Mouse (Mus musculus): Measurements from ENCODE around the gene Ppm1h. TPM values are rescaled to one million over a fixed set of nuclear protein-coding genes. Genes with fewer than 3 reads are reported as not detected.
"Not testable (repeated sequence)": the region's sequence is repeated elsewhere in the genome, so short reads cannot be mapped to it uniquely, and the experiment has no call there.

The Ppm1h gene
- polyA plus RNA-seq, 1 experiment from 2014 or later = 8.8 TPM

DNA sequence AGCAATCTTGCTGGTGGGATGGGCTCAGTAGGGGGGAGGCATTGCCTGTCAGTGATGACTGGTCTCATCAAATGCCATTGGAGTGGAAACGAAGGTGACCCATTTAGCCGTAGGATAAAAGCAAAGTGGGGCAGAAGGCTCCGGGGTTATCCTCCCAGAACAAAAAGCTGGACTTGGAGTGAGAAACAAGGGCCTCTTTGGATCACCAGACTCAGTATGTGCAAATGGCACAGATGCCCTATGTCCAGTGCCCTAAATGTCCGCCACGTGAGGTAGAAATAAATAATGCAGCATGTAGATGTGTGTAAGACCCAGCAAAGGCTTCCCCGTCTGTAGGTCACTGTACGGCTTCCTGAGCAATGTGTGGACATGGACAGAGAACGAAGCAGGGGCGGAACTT, 284.1 kb downstream of the Ppm1h start:
- Histone ChIP-seq H3K9me3 (replicated peaks; ENCODE audit: control insufficient read depth, low read length) (no peaks in the 10 kb centered on the region), H3K27ac (ENCODE audit: low read depth, low read length) (no peak overlapping the region), H3K36me3 (ENCODE audit: control insufficient read depth, insufficient read depth, low read length) (no peaks in the 10 kb centered on the region), H3K4me2 (ENCODE audit: low read length) (no peak overlapping the region), H3K27me3 (replicated peaks; ENCODE audit: control insufficient read depth, insufficient read depth, low read length) (no peaks in the 10 kb centered on the region), H3K4me3 (ENCODE audit: low read depth, low read length) (no peak overlapping the region), H3K4me1 (ENCODE audit: control insufficient read depth, insufficient read depth, low read length) (peaks cover 10% of the 10 kb centered on the region), H3K9ac (ENCODE audit: low read length) (no peak overlapping the region)
- DNase-seq (ENCODE audit: low spot score) = no peak
- ATAC-seq = no peak
- 60% methylated on average over 9 of the region's 9 CpGs for whole genome bisulfite sequencing

DNA sequence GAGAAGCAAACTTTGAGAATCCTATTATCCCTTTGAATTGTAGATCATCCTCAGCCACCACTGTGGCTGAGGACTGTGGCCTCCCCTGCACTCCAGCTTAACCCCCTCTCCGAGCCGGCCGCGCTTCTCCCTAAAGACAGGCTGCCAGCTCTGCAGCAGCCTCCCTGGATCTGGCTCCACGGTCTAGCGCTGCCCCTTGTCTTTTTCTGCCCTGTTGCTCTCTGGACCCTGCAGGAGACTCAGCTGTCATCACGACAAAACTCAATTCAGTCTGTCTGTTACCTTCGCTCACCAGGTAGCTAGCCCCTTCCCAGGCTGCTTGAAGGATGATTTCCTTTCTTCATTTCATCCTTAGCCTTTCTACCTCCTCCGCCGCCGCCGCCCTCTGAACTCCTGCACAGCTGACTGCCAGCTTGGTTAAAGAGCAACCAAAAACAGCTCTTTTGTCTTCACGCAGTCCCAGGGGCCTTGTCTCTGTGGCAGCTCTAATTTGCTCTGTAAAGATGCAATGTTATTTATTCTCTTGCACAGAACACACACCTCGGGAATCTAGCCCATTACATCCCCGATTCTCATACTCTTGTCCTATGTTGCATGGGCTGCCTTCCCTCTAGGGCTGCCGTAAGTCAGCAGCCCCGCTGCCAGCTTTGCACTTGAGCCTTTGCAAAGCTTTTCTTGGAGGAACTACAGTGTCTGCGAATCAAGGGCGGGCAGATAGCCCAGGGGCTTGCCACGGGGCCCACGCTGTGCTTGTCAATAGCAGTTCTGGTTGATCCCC, 285.1 kb downstream of the Ppm1h start:
- Histone ChIP-seq H3K27me3 (replicated peaks; ENCODE audit: control insufficient read depth, insufficient read depth, low read length) (no peaks in the 10 kb centered on the region), H3K9ac (ENCODE audit: low read length) (peak overlapping the region; percentile 35), H3K4me3 (ENCODE audit: low read depth, low read length) (peak overlapping the region; percentile 9), H3K4me1 (ENCODE audit: control insufficient read depth, insufficient read depth, low read length) (peaks cover 10% of the 10 kb centered on the region), H3K27ac (ENCODE audit: low read depth, low read length) (peak overlapping the region; percentile 65; the same call in 1 of the 2 replicates), H3K9me3 (replicated peaks; ENCODE audit: control insufficient read depth, low read length) (no peaks in the 10 kb centered on the region), H3K36me3 (ENCODE audit: control insufficient read depth, insufficient read depth, low read length) (no peaks in the 10 kb centered on the region), H3K4me2 (ENCODE audit: low read length) (peak overlapping the region; percentile 44)
- peak; percentile 56; the same call in 1 of the 2 replicates for ATAC-seq
- peak; percentile 65 for DNase-seq (ENCODE audit: low spot score)
- 2% methylated on average over 21 of the region's 21 CpGs for WGBS

DNA sequence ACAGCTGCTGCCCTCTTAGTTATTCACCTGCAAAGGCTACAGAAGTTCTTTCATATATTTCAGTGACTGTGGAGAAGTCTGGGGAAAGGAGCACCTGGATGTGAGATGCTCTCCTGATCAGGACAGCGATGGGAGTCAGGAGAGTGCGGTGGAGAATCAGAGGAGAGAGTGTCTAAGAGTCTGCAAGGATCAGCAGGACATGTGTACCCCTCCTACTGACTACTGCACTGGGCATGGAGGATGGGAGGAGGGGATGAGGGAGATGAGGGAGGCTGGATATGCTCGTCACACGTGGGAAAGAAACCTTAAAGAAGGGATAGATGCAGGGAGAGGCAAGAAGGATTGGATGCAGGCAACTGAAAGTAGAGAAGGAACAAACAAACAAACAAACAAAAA, 285.7 kb downstream of the Ppm1h start:
- H3K4me1 ChIP-seq (ENCODE audit: control insufficient read depth, insufficient read depth, low read length) = peaks cover 10% of the 10 kb centered on the region
- WGBS = 25% methylated on average over 4 of the region's 4 CpGs
- H3K4me3 ChIP-seq (ENCODE audit: low read depth, low read length) = 0 out of 2 replicates have a peak overlapping the region, but pooled peaks have one; percentile 9
- DNase-seq (ENCODE audit: low spot score) (no peak), ATAC-seq (0 out of 2 replicates have a peak, but pooled peaks have one; percentile 8)
- no peaks in the 10 kb centered on the region for H3K9me3 ChIP-seq (replicated peaks; ENCODE audit: control insufficient read depth, low read length)
- no peaks in the 10 kb centered on the region for H3K36me3 ChIP-seq (ENCODE audit: control insufficient read depth, insufficient read depth, low read length)
- H3K27me3 ChIP-seq (replicated peaks; ENCODE audit: control insufficient read depth, insufficient read depth, low read length) = no peaks in the 10 kb centered on the region
- peak overlapping the region; percentile 44 for H3K4me2 ChIP-seq (ENCODE audit: low read length)
- peak overlapping the region; percentile 35; the same call in 1 of the 2 replicates for H3K9ac ChIP-seq (ENCODE audit: low read length)
- peak overlapping the region; percentile 65; the same call in 1 of the 2 replicates for H3K27ac ChIP-seq (ENCODE audit: low read depth, low read length)

DNA sequence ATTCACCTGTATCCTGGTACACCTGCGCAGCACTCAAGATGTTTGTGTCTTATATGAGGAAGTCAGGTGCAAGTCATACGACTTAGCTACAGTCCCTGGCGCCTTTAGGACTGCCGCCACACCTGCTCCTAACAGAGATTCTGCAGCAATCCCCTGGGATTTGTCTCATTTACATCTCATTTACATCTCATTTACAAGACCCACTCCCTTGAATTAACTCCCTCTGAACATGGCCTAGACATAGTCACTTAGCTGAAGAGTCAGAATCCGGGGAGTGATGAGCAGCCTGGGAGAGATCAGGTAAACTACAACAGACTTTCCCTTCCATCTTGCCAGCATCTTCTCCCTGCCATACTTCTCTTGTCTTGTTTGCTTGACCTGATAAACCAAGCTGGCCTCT, 287.1 kb downstream of the Ppm1h start:
- peak; percentile 54 for ATAC-seq
- not testable (repeated sequence) for H3K4me1 ChIP-seq (ENCODE audit: control insufficient read depth, insufficient read depth, low read length); H3K27ac ChIP-seq (ENCODE audit: low read depth, low read length); H3K9me3 ChIP-seq (replicated peaks; ENCODE audit: control insufficient read depth, low read length); H3K36me3 ChIP-seq (ENCODE audit: control insufficient read depth, insufficient read depth, low read length); H3K27me3 ChIP-seq (replicated peaks; ENCODE audit: control insufficient read depth, insufficient read depth, low read length); H3K4me2 ChIP-seq (ENCODE audit: low read length); H3K4me3 ChIP-seq (ENCODE audit: low read depth, low read length); H3K9ac ChIP-seq (ENCODE audit: low read length)
- DNase-seq (ENCODE audit: low spot score) = peak; percentile 64
- 49% methylated on average over 4 of the region's 5 CpGs for WGBS

DNA sequence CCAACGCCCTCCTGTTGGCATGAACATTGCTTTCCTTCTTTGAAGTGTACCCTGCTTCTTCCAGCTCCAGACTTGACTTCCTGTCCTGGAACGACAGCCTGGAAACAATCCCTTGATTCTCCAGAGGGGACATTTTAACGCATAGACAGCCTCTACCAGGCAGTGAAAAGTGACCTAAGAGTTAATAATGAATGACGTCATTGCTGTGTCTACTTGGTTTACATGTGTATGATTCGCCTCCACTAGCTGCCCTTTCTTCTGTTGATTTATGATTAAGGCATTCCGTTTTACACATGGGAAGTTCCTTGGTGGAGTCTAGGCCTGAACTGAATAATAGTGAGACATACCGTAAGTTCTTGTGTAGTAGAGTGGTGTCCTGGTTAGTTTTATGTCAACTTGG, 287.9 kb downstream of the Ppm1h start:
- Histone ChIP-seq H3K4me1 (ENCODE audit: control insufficient read depth, insufficient read depth, low read length) (peaks cover 10% of the 10 kb centered on the region), H3K4me2 (ENCODE audit: low read length) (no peak overlapping the region), H3K27ac (ENCODE audit: low read depth, low read length) (no peak overlapping the region), H3K4me3 (ENCODE audit: low read depth, low read length) (no peak overlapping the region), H3K36me3 (ENCODE audit: control insufficient read depth, insufficient read depth, low read length) (no peaks in the 10 kb centered on the region), H3K9ac (ENCODE audit: low read length) (no peak overlapping the region), H3K9me3 (replicated peaks; ENCODE audit: control insufficient read depth, low read length) (no peaks in the 10 kb centered on the region), H3K27me3 (replicated peaks; ENCODE audit: control insufficient read depth, insufficient read depth, low read length) (no peaks in the 10 kb centered on the region)
- ATAC-seq = no peak
- no peak for DNase-seq (ENCODE audit: low spot score)
- 77% methylated on average over 7 of the region's 7 CpGs for WGBS

DNA sequence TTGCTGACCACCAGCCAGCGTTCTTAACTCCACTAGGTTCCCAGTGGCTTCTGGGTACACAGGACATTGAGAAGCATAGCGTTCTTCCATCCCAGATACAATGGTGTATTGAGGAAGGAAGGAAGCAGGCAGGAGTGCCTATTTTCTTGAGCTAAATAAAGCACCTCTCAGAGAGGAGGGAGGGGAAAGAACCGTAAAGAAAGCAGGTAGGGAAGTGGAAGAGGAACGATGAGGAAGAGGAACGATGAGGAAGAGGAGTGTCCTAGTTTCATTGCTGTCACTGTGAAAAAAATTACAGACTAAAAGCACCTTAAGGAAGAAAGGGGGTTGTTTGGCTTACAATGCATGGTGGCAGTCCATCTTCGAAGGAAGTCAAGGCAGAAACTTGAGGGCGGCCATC, 291.6 kb downstream of the Ppm1h start:
- WGBS = 89% methylated on average over 7 of the region's 7 CpGs
- Histone ChIP-seq H3K4me2 (ENCODE audit: low read length) (no peak overlapping the region), H3K4me1 (ENCODE audit: control insufficient read depth, insufficient read depth, low read length) (no peaks in the 10 kb centered on the region), H3K9me3 (replicated peaks; ENCODE audit: control insufficient read depth, low read length) (no peaks in the 10 kb centered on the region), H3K27me3 (replicated peaks; ENCODE audit: control insufficient read depth, insufficient read depth, low read length) (no peaks in the 10 kb centered on the region), H3K4me3 (ENCODE audit: low read depth, low read length) (no peak overlapping the region), H3K9ac (ENCODE audit: low read length) (no peak overlapping the region), H3K36me3 (ENCODE audit: control insufficient read depth, insufficient read depth, low read length) (no peaks in the 10 kb centered on the region), H3K27ac (ENCODE audit: low read depth, low read length) (no peak overlapping the region)
- DNase-seq (ENCODE audit: low spot score) = no peak
- no peak for ATAC-seq

DNA sequence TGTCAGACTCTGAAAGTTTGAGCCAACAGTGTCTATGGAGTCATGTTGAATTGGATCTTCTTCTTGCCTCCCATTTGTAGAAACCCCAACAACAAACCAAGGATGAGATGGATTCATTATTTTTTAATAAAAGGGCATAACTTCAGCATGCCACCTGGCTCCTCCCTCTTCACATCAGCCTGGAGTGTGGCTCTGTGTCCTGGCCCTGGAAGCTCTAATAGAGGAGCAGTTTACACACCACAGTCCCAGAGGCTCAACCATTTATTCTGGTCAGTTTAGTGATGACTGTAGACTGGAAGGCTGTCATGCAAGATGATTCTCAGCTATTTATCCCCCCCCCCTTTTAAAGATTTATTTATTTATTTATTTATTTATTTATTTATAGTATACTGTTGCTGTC, 294.7 kb downstream of the Ppm1h start:
- no peaks in the 10 kb centered on the region for H3K27me3 ChIP-seq (replicated peaks; ENCODE audit: control insufficient read depth, insufficient read depth, low read length)
- ATAC-seq (no peak), DNase-seq (ENCODE audit: low spot score) (no peak)
- no peak overlapping the region for H3K9ac ChIP-seq (ENCODE audit: low read length)
- H3K36me3 ChIP-seq (ENCODE audit: control insufficient read depth, insufficient read depth, low read length) = no peaks in the 10 kb centered on the region
- H3K27ac ChIP-seq (ENCODE audit: low read depth, low read length) = no peak overlapping the region
- H3K4me3 ChIP-seq (ENCODE audit: low read depth, low read length) = no peak overlapping the region
- H3K4me1 ChIP-seq (ENCODE audit: control insufficient read depth, insufficient read depth, low read length) = no peaks in the 10 kb centered on the region
- H3K4me2 ChIP-seq (ENCODE audit: low read length) = no peak overlapping the region
- no peaks in the 10 kb centered on the region for H3K9me3 ChIP-seq (replicated peaks; ENCODE audit: control insufficient read depth, low read length)

DNA sequence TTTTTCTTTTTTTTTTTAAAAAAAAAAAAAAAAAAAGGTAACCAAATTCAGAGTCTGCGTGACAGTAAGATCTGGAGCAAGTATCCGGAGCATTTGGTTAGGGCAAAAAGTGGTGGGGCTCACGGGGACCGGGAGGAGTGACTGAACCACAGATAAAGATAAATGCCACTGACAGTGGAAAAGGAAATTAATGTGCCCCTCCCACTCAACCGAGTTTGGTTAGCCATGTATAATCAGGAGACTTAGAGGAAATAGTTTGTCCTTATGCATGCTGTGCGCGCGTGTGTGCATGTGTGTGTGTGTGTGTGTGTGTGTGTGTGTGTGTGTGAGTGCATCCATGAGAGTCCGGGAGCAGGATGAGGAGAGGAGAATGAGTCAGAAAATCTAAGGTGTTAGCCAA, 297.5 kb downstream of the Ppm1h start:
- 84% methylated on average over 9 of the region's 9 CpGs for WGBS

DNA sequence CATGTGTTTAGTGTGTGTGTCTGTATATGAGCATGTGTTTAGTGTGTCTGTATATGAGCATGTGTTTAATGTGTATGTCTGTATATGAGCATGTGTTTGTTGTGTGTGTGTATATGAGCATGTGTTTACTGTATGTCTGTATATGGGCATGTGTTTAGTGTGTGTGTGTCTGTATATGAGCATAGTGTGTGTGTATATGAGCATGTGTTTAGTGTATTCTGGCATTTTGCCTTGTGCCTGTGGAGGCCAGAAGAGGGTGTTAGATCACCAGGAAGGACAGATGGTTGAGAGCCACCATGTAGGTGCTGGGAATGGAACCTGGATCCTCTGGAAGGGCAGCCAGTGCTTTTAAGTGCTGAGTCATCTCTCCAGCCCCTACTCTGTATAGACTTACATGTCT, 300.8 kb downstream of the Ppm1h start:
- peaks cover 14% of the 10 kb centered on the region for H3K36me3 ChIP-seq (ENCODE audit: control insufficient read depth, insufficient read depth, low read length)
- no peak for DNase-seq (ENCODE audit: low spot score)
- H3K9ac ChIP-seq (ENCODE audit: low read length) = no peak overlapping the region
- H3K27me3 ChIP-seq (replicated peaks; ENCODE audit: control insufficient read depth, insufficient read depth, low read length) = no peaks in the 10 kb centered on the region
- H3K4me3 ChIP-seq (ENCODE audit: low read depth, low read length) = no peak overlapping the region
- no peak overlapping the region for H3K4me2 ChIP-seq (ENCODE audit: low read length)
- H3K4me1 ChIP-seq (ENCODE audit: control insufficient read depth, insufficient read depth, low read length) = peaks cover 14% of the 10 kb centered on the region
- ATAC-seq = no peak
- no peak overlapping the region for H3K27ac ChIP-seq (ENCODE audit: low read depth, low read length)
- no peaks in the 10 kb centered on the region for H3K9me3 ChIP-seq (replicated peaks; ENCODE audit: control insufficient read depth, low read length)

More for the DNA sequence above, 297.5 kb downstream of the Ppm1h start:
- Histone ChIP-seq H3K36me3 (ENCODE audit: control insufficient read depth, insufficient read depth, low read length) (peaks cover 8% of the 10 kb centered on the region), H3K27me3 (replicated peaks; ENCODE audit: control insufficient read depth, insufficient read depth, low read length) (no peaks in the 10 kb centered on the region), H3K9ac (ENCODE audit: low read length) (no peak overlapping the region), H3K4me1 (ENCODE audit: control insufficient read depth, insufficient read depth, low read length) (no peaks in the 10 kb centered on the region), H3K27ac (ENCODE audit: low read depth, low read length) (no peak overlapping the region), H3K4me2 (ENCODE audit: low read length) (no peak overlapping the region), H3K4me3 (ENCODE audit: low read depth, low read length) (no peak overlapping the region), H3K9me3 (replicated peaks; ENCODE audit: control insufficient read depth, low read length) (no peaks in the 10 kb centered on the region)
- ATAC-seq (no peak), DNase-seq (ENCODE audit: low spot score) (no peak)
